18 mouse cellular contexts compared by ENCODE assay signal in the genomic region with DNA sequence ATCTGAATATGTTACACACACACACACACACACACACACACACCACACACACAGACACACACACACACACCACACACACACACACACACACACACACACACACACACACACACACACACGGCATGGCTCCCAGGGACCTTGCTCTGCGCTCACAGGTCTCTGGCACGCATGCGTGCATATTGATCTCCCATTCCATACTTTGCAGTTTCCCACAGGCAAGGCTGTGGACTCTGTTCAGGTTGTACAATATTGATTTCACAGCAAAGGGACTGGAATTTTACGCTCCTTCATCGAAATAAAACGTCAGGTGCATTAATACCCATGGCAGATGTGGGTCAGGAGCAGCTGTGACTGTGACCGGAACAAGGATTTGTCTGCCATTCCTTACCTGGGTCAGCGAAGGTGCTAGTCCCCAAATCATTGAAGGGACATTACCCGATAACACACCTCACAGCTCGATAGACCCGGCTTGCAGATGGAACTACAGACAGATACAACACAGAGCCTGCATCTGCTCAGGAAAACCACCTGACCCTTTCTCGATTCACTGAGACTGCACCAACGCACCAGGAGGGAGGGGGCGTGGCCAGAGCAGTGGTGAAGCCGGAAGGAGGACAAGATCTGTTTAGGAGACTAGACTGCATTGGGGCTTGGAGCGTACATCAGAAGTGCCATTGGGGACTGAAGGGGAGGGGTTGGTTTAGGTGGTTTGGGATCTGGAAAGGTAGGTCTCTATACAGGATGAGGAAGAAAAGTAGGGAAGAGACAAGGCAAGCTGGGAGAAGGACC.
DNase-seq lines count a peak whose midpoint lies in the region; ATAC-seq and TF ChIP-seq lines count a peak whose summit lies in the region.
"Had no signal": no experiment of that assay in that cellular context is flagged by ENCODE, and none has a peak within 500 bp of the region (broad histone marks: within the 10 kb centered on the region; RNA-seq: fewer than 3 reads in every experiment).

No protein-coding gene starts in this region.

- peak; percentile 60 for ATAC-seq in common myeloid progenitor, adult 5-6 weeks (replicated peaks; ENCODE audit: low read depth, poor library complexity, severe bottlenecking)
- no peak for ATAC-seq in midbrain, embryonic 13.5 days
- ATAC-seq: forebrain, embryonic 16.5 days; midbrain, embryonic 16.5 days had no signal

- H3K9ac ChIP-seq in midbrain, embryonic 13.5 days (replicated peaks) = no peak overlapping the region
- H3K9ac ChIP-seq: hindbrain, embryonic 15.5 days; neural tube, embryonic 12.5 days had no signal

- peaks cover 62% of the 10 kb centered on the region for H3K4me1 ChIP-seq in E14TG2a.4 (replicated peaks; ENCODE audit: low read depth, low read length)
- H3K4me1 ChIP-seq in midbrain, embryonic 13.5 days (replicated peaks) = peaks cover 13% of the 10 kb centered on the region

- TF ChIP-seq CTCF in E14TG2a.4 (conservative IDR thresholded peaks at IDR 0.05; ENCODE audit: low read length) = no peak

- peaks cover 7% of the 10 kb centered on the region; the same call in 1 of the 2 replicates for H3K27me3 ChIP-seq in E14TG2a.4 (ENCODE audit: insufficient read depth, low read length)
- H3K27me3 ChIP-seq in midbrain, embryonic 13.5 days = 0 out of 2 replicates have a peak, but pooled peaks cover 3% of the 10 kb centered on the region
- H3K27me3 ChIP-seq: neural tube, embryonic 12.5 days had no signal

- DNase-seq in kidney, postnatal 14 days = peak; percentile 23
- no peak for DNase-seq in kidney, adult 9 months
- DNase-seq in thymus, postnatal 0 days (ENCODE audit: low spot score) = peak; percentile 23
- DNase-seq in testis, postnatal 14 days (ENCODE audit: low spot score) = no peak
- DNase-seq: cerebellum, postnatal 10 days; gastrocnemius, adult 2 months; heart, postnatal 10 days; lung, adult 2 months; right cerebral cortex, postnatal 14 days had no signal

- H3K4me3 ChIP-seq in E14TG2a.4 (replicated peaks; ENCODE audit: low read length) = peak overlapping the region; percentile 26; the same call in 1 of the 2 replicates
- no peak overlapping the region for H3K4me3 ChIP-seq in midbrain, embryonic 13.5 days (replicated peaks)
- H3K4me3 ChIP-seq: erythroblast, embryonic 14.5 days; gastrocnemius, adult 2 months; hindbrain, embryonic 15.5 days; neural tube, embryonic 12.5 days had no signal

- no peak overlapping the region; the same call in 1 of the 2 replicates for H3K27ac ChIP-seq in midbrain, embryonic 13.5 days
- H3K27ac ChIP-seq: gastrocnemius, adult 2 months; hindbrain, embryonic 15.5 days; macrophage; neural tube, embryonic 12.5 days had no signal

- 75% methylated on average over 17 of the region's 17 CpGs for WGBS in midbrain, embryonic 13.5 days

- peaks cover 4% of the 10 kb centered on the region for H3K9me3 ChIP-seq in E14TG2a.4 (ENCODE audit: low read length)
- no peaks in the 10 kb centered on the region for H3K9me3 ChIP-seq in midbrain, embryonic 13.5 days
- H3K9me3 ChIP-seq: hindbrain, embryonic 15.5 days; neural tube, embryonic 12.5 days had no signal

- H3K36me3 ChIP-seq in E14TG2a.4 (ENCODE audit: insufficient read depth, low read length) = peaks cover 9% of the 10 kb centered on the region; the same call in 1 of the 2 replicates
- H3K36me3 ChIP-seq in midbrain, embryonic 13.5 days = no peaks in the 10 kb centered on the region
- H3K36me3 ChIP-seq: hindbrain, embryonic 15.5 days; neural tube, embryonic 12.5 days had no signal

- no peak overlapping the region for H3K4me2 ChIP-seq in midbrain, embryonic 13.5 days (replicated peaks)
- H3K4me2 ChIP-seq: hindbrain, embryonic 15.5 days; neural tube, embryonic 12.5 days had no signal

Comparison
In these comparisons a context has a peak if more than half of its experiments do, and no peak if none do; other contexts are left out.
1. DNase-seq: peak in kidney, postnatal 14 days (single experiment) and thymus, postnatal 0 days (single experiment); none in kidney, adult 9 months (single experiment) and testis, postnatal 14 days (single experiment).